Mouse (Mus musculus): ENCODE data around the gene H6pd.

H6pd gene

GRCm38 (mm10) chr4:149947396-149947795, 61.4 kb downstream of the H6pd start:
- Histone ChIP-seq H3K36me3 (ENCODE audit: insufficient read depth, low read length) (no peaks in the 10 kb centered on the region), H3K4me1 (replicated peaks; ENCODE audit: low read depth, low read length) (peaks cover 94% of the 10 kb centered on the region), H3K4me3 (replicated peaks; ENCODE audit: low read length) (no peak overlapping the region), H3K9me3 (ENCODE audit: low read length) (no peaks in the 10 kb centered on the region), H3K27me3 (ENCODE audit: insufficient read depth, low read length) (peaks cover 22% of the 10 kb centered on the region)
- no peak for TF ChIP-seq CTCF (conservative IDR thresholded peaks at IDR 0.05; ENCODE audit: low read length)
- TF ChIP-seq POU5F1 (IDR thresholded peaks at IDR 0.05; ENCODE audit: borderline replicate concordance, low read length), result no peak
- no peak for TF ChIP-seq NANOG (IDR thresholded peaks at IDR 0.05; ENCODE audit: borderline replicate concordance, low read length)

- peak overlapping the region; percentile 48 for H3K4me3 ChIP-seq (replicated peaks; ENCODE audit: low read length)
- H3K9me3 ChIP-seq (ENCODE audit: low read length), result no peaks in the 10 kb centered on the region
- peaks cover 98% of the 10 kb centered on the region for H3K4me1 ChIP-seq (replicated peaks; ENCODE audit: low read depth, low read length)
- TF ChIP-seq CTCF (conservative IDR thresholded peaks at IDR 0.05; ENCODE audit: low read length) (no peak), POU5F1 (IDR thresholded peaks at IDR 0.05; ENCODE audit: borderline replicate concordance, low read length) (no peak), NANOG (IDR thresholded peaks at IDR 0.05; ENCODE audit: borderline replicate concordance, low read length) (no peak)
- H3K27me3 ChIP-seq (ENCODE audit: insufficient read depth, low read length), result peaks cover 15% of the 10 kb centered on the region
- no peaks in the 10 kb centered on the region for H3K36me3 ChIP-seq (ENCODE audit: insufficient read depth, low read length)
Observed at GRCm38 (mm10) chr4:149945194-149945593, 63.6 kb downstream of the H6pd start.

- H3K4me1 ChIP-seq (replicated peaks; ENCODE audit: low read depth, low read length), result peaks cover 99% of the 10 kb centered on the region
- peaks cover 15% of the 10 kb centered on the region for H3K27me3 ChIP-seq (ENCODE audit: insufficient read depth, low read length)
- TF ChIP-seq POU5F1 (IDR thresholded peaks at IDR 0.05; ENCODE audit: borderline replicate concordance, low read length) (no peak), NANOG (IDR thresholded peaks at IDR 0.05; ENCODE audit: borderline replicate concordance, low read length) (no peak), CTCF (conservative IDR thresholded peaks at IDR 0.05; ENCODE audit: low read length) (no peak)
- H3K36me3 ChIP-seq (ENCODE audit: insufficient read depth, low read length), result no peaks in the 10 kb centered on the region
- no peaks in the 10 kb centered on the region for H3K9me3 ChIP-seq (ENCODE audit: low read length)
- no peak overlapping the region for H3K4me3 ChIP-seq (replicated peaks; ENCODE audit: low read length)
Observed at GRCm38 (mm10) chr4:149944214-149944613, 64.6 kb downstream of the H6pd start.

- peak overlapping the region; percentile 49; the same call in 1 of the 2 replicates for H3K4me3 ChIP-seq (replicated peaks; ENCODE audit: low read length)
- peaks cover 98% of the 10 kb centered on the region for H3K4me1 ChIP-seq (replicated peaks; ENCODE audit: low read depth, low read length)
- TF ChIP-seq NANOG (IDR thresholded peaks at IDR 0.05; ENCODE audit: borderline replicate concordance, low read length) (no peak), POU5F1 (IDR thresholded peaks at IDR 0.05; ENCODE audit: borderline replicate concordance, low read length) (no peak), CTCF (conservative IDR thresholded peaks at IDR 0.05; ENCODE audit: low read length) (no peak)
- no peaks in the 10 kb centered on the region for H3K36me3 ChIP-seq (ENCODE audit: insufficient read depth, low read length)
- H3K9me3 ChIP-seq (ENCODE audit: low read length), result no peaks in the 10 kb centered on the region
- peaks cover 15% of the 10 kb centered on the region for H3K27me3 ChIP-seq (ENCODE audit: insufficient read depth, low read length)
Observed at GRCm38 (mm10) chr4:149942831-149943741, 65.7 kb downstream of the H6pd start.

- H3K36me3 ChIP-seq (ENCODE audit: insufficient read depth, low read length), result no peaks in the 10 kb centered on the region
- H3K4me1 ChIP-seq (replicated peaks; ENCODE audit: low read depth, low read length), result peaks cover 99% of the 10 kb centered on the region
- TF ChIP-seq POU5F1 (IDR thresholded peaks at IDR 0.05; ENCODE audit: borderline replicate concordance, low read length) (no peak), NANOG (IDR thresholded peaks at IDR 0.05; ENCODE audit: borderline replicate concordance, low read length) (no peak), CTCF (conservative IDR thresholded peaks at IDR 0.05; ENCODE audit: low read length) (no peak)
- peak overlapping the region; percentile 32; the same call in 1 of the 2 replicates for H3K4me3 ChIP-seq (replicated peaks; ENCODE audit: low read length)
- peaks cover 10% of the 10 kb centered on the region for H3K27me3 ChIP-seq (ENCODE audit: insufficient read depth, low read length)
- H3K9me3 ChIP-seq (ENCODE audit: low read length), result no peaks in the 10 kb centered on the region
Observed at GRCm38 (mm10) chr4:149941067-149941755, 67.6 kb downstream of the H6pd start.

- peak overlapping the region; percentile 52 for H3K4me3 ChIP-seq (replicated peaks; ENCODE audit: low read length)
- no peaks in the 10 kb centered on the region for H3K9me3 ChIP-seq (ENCODE audit: low read length)
- TF ChIP-seq POU5F1 (IDR thresholded peaks at IDR 0.05; ENCODE audit: borderline replicate concordance, low read length), result no peak
- H3K27me3 ChIP-seq (ENCODE audit: insufficient read depth, low read length), result peaks cover 13% of the 10 kb centered on the region
- peaks cover 90% of the 10 kb centered on the region for H3K4me1 ChIP-seq (replicated peaks; ENCODE audit: low read depth, low read length)
- no peaks in the 10 kb centered on the region for H3K36me3 ChIP-seq (ENCODE audit: insufficient read depth, low read length)
Observed at GRCm38 (mm10) chr4:149938701-149939100, 70.1 kb downstream of the H6pd start.

- Histone ChIP-seq H3K4me3 (replicated peaks; ENCODE audit: low read length) (peak overlapping the region; percentile 39), H3K4me1 (replicated peaks; ENCODE audit: low read depth, low read length) (peaks cover 83% of the 10 kb centered on the region)
Observed at GRCm38 (mm10) chr4:149936921-149937320, 71.9 kb downstream of the H6pd start.

DNA sequence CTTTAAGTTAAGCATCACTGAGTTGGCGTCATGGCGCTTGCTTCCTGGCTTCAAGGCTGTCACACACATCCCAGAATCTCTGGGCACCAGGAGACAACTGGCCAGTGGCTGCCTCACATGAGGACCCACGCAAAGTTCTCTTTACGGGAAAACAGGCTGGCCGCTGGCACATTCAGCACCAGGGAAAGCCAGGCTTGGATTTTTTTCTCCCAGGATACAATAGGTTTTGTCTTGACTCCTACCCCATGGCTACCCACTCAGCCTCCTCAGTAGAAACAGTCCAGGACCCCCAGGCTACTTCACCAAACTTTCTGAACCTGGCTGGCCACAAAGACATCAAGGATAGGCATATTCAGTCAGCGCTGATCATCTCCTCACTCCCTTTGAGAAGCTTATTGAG, 73.4 kb downstream of the H6pd start:
- H3K36me3 ChIP-seq (ENCODE audit: insufficient read depth, low read length), result no peaks in the 10 kb centered on the region
- peaks cover 9% of the 10 kb centered on the region for H3K27me3 ChIP-seq (ENCODE audit: insufficient read depth, low read length)
- TF ChIP-seq POU5F1 (IDR thresholded peaks at IDR 0.05; ENCODE audit: borderline replicate concordance, low read length) (no peak), CTCF (conservative IDR thresholded peaks at IDR 0.05; ENCODE audit: low read length) (no peak), NANOG (IDR thresholded peaks at IDR 0.05; ENCODE audit: borderline replicate concordance, low read length) (no peak)
- peaks cover 9% of the 10 kb centered on the region for H3K9me3 ChIP-seq (ENCODE audit: low read length)
- H3K4me3 ChIP-seq (replicated peaks; ENCODE audit: low read length), result no peak overlapping the region
- peaks cover 68% of the 10 kb centered on the region for H3K4me1 ChIP-seq (replicated peaks; ENCODE audit: low read depth, low read length)

More at GRCm38 (mm10) chr4:149936921-149937320, 71.9 kb downstream of the H6pd start:
- Histone ChIP-seq H3K36me3 (ENCODE audit: insufficient read depth, low read length) (no peaks in the 10 kb centered on the region), H3K9me3 (ENCODE audit: low read length) (peaks cover 7% of the 10 kb centered on the region), H3K27me3 (ENCODE audit: insufficient read depth, low read length) (peaks cover 14% of the 10 kb centered on the region)
- no peak for TF ChIP-seq POU5F1 (IDR thresholded peaks at IDR 0.05; ENCODE audit: borderline replicate concordance, low read length)
- peak; percentile 83 for TF ChIP-seq NANOG (IDR thresholded peaks at IDR 0.05; ENCODE audit: borderline replicate concordance, low read length)
- TF ChIP-seq CTCF (conservative IDR thresholded peaks at IDR 0.05; ENCODE audit: low read length), result no peak

Data from E14TG2a.4 (cell line).